Mouse (Mus musculus): Measurements from ENCODE around the gene Rfx2.
A peak's percentile ranks its signal among the peaks of the same experiment; 100 is the strongest.

The Rfx2 gene

DNA sequence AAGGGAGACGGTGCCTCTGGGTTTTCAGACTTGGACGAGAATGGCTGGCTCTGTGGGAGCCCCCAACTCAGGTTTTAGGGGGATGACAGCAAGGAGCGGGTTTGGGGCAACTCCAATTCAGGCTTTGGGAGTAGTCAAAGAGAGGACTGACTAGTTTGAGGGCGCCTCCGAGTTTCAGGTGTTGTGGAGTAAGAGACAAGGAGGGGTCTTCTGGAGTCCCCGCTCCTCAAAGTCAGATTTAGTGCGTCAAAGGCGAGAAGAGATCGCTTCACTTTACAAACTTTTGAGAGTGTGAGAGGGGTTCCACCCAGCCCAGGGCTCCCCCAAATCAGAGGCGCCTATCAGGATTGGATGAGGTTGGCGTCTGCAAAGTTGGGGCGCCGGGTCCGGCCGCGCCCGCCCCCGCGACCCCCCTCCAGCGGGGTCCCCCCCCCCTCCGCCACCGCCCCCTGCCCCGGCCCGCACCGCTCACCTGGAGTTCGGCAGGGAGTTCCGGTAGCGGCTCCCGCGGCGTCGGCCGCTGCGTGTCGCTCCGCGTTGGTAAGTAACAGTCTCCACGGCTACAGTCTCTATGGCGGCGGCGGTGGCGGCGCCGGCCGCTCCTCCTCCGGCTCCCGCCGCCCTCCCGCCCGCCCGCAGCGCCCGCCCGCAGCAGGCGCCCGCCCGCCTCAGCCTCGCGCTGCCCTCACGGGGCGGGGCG, at the start of gene Rfx2:
Rfx2 (minus strand) TSS at position 603 of the 700 bp plus-strand sequence.
- DNase-seq (ENCODE audit: low read depth, low spot score), result no peak

GRCm38 (mm10) chr17:56877426-56877825, 46.6 kb upstream of the Rfx2 start:
- no peak for DNase-seq (ENCODE audit: low read depth, low spot score)

- DNase-seq (ENCODE audit: low read depth, low spot score), result no peak
Observed at GRCm38 (mm10) chr17:56876981-56877380, 46.2 kb upstream of the Rfx2 start.

GRCm38 (mm10) chr17:56876465-56876864, 45.7 kb upstream of the Rfx2 start:
- no peak for DNase-seq (ENCODE audit: low read depth, low spot score)

- no peak for DNase-seq (ENCODE audit: low read depth, low spot score)
Observed at GRCm38 (mm10) chr17:56874936-56875651, 44.3 kb upstream of the Rfx2 start, which contains the start of gene 1700061G19Rik. 1700061G19Rik (plus strand) TSS chr17:56875477.

DNA sequence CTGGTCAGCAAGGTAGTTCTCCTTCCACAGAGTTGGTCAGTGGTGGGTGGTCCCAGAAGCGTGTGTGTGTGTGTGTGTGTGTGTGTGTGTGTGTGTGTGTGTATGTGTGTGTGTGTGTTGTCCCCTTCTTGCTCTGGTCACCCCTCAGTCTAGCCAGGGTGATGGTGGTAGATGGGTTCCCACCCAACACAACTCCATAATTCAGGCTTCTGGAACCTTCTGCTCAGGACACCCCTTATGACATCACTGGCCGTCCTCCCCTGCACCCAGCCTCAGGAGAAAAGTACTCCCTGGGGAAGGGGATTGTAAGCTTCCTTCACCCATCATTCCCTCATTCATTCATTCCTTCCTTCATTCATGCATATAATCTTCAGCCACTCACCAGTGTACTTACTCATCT, 43.4 kb upstream of the Rfx2 start, which contains the start of gene Acsbg2:
Acsbg2 (minus strand) TSS at position 211 of the 400 bp plus-strand sequence.
- DNase-seq (ENCODE audit: low read depth, low spot score), result no peak

- no peak for DNase-seq (ENCODE audit: low read depth, low spot score)
Observed at GRCm38 (mm10) chr17:56872512-56872911, 41.7 kb upstream of the Rfx2 start.

GRCm38 (mm10) chr17:56871767-56872166, 41.0 kb upstream of the Rfx2 start:
- no peak for DNase-seq (ENCODE audit: low read depth, low spot score)

DNA sequence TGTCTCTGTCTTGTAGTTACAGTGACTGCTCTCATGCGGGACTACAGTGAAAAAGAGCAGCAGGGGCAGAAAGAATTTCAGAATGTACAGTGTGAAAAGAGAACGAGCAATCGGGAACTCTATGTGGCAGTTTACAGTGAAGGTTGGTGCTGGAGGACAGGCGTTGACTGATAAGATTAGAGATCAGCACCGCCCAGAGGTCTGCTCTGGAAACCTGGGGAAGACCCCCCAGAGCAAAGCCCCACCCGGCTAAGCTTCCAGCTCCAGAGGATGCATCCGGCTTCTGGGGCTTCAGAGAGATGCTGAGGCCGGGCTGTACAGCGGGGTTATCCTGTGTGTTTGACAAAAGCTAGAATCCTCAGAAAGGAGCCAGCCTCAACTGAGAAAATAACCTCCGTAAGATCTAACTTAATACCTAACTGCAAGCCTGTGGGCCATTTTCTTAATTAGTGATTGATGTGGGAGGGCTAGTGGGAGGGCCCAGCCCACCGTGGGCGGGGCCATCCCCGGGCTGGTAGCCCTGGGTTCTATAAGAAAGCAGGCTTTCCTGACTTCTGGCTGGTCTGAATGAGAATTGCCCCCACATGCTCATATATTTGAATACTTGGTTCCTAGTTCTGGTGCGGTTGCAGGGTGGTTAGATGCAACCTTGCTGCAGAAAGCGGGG, 39.6 kb upstream of the Rfx2 start:
- DNase-seq (ENCODE audit: low read depth, low spot score), result no peak

DNA sequence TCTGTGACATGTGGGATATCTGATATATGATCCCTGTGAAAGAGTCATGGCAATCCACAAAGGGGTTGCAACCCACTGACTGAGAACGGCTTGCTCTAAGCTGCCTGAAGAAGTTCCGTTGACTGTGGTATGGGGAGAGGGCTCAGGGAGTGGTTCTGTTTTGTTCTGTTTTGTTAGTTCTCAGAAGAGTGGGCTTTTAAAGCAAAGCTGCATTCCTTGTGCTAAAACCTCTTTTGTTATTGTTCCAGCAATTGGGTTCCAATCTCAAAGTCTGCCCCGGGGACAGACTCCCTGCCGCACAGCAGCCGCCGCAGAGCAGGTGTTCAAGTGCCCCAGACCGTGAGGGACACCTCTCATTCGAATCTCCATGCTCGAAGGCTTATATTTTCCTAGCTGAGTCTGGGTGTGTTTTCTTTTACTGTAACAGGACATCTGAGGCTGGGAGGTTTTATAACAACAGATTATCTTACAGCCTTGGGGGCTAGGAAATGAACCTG, 38.7 kb upstream of the Rfx2 start:
- DNase-seq (ENCODE audit: low read depth, low spot score), result no peak

DNA sequence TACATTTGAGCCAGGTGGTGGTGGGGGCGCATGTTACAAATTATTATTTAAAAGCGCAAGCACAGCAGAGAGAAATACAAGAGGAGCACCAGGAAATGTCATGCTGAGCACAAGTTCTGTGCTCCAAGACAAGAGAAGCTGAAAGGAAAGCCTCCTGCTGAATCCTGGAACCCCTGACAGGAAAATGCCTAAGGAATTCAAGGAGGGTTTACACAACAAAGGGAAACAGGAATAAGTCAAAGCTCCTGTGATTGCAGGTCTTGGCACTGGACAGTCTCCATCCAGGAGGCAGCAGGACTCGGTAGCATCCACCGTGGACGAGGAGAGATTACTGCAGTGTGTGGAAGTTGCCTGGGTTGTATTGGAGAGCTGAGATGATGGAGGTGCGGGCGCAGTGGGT, 35.3 kb upstream of the Rfx2 start:
- DNase-seq (ENCODE audit: low read depth, low spot score), result no peak

DNA sequence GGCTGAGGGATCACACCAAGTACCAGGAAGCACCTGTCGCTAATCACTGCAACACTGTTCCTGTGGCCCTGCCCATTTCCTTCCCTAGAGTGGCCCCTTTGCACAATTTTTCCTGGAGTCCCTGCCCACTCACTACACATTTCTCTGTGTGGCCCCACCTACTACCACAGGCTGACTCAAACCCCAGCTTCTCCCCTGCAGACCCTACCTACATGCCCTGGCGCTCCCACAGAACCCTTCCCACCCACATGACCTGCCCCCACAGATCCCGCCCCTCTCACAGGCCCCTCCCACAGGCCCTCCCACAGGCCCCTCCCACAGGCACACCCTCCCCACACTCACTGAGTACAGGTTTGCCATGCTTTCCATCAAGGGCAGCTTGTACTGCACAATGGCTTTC, 30.4 kb upstream of the Rfx2 start:
- DNase-seq (ENCODE audit: low read depth, low spot score), result no peak

GRCm38 (mm10) chr17:56858922-56859321, 28.1 kb upstream of the Rfx2 start:
- DNase-seq (ENCODE audit: low read depth, low spot score), result no peak

DNA sequence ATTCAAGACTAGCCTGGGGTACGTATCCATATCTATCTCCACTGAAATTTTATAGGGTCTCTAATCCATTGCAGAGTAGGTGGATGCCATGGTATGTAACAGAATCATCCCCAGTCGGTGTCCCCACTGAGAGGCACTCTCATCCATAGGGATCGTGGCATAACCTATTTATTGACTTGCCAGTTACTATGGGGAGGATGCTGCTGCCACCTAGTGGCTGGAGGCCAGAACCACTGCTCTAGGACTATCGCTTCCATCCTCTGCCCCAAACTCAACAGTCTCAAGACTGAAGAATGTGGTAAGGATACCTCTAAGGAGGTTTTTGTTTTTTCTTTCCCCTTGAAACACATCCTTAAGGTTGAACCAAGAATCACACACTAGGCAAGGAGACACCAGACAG, 27.4 kb upstream of the Rfx2 start:
- peak; percentile 42 for DNase-seq (ENCODE audit: low read depth, low spot score)

GRCm38 (mm10) chr17:56855421-56855820, 24.6 kb upstream of the Rfx2 start:
- DNase-seq (ENCODE audit: low read depth, low spot score), result no peak

DNA sequence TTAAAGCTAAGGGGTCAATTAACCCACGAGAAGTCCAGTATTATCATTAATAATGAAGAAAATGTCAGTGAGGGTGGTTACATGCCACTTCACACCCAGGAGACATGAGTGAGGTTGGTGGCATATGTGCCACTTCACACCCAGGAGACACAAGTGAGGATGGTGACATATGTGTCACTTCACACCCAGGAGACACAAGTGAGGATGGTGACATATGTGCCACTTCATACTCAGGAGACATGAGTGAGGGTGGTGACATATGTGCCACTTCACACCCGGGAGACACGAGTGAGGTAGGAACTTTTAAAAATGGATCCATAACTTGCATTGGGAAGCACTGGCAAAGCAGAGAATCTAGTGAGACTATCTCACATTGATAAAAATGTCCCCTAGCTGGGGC, 20.4 kb upstream of the Rfx2 start:
- DNase-seq (ENCODE audit: low read depth, low spot score), result no peak

DNA sequence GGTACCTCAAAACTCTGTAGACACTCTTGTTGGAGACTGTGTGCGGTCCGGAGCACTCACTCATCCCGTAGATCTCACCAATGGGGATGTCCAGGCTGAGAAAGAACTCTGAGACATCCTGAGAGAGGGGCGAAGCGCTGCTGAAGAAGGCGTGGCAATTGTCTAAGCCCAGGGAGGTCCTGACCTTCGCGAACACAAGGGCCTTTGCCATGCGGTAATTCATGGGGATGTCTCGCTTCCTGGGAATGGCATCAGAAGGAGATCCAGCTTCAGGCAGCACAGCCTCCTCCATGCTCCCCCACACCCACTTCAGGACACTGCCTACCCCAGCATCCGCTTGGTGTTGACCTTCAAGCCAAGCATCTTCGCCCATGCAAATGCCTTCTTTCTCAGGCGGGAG, 18.9 kb upstream of the Rfx2 start:
- DNase-seq (ENCODE audit: low read depth, low spot score), result no peak

GRCm38 (mm10) chr17:56848785-56849184, 18.0 kb upstream of the Rfx2 start:
- no peak for DNase-seq (ENCODE audit: low read depth, low spot score)

DNA sequence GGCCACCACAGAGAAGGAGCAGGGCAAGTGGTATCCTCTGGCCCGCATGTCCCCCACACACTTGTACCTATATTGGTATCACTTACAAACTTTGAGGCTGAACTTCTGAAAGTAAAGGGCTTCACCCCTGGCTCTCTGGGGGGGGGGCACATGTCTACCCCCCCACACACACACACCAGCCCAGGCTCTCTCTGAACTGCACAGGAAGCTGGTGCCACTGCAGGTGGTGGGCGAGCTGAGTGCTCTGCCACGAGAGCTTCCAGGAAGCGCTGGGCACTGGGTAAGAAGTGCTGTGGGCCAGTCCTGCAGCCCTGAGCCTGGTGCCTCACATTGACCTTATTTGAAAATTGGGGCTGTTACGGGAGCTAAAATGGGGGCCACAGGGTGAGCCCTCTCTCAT, 12.9 kb upstream of the Rfx2 start:
- DNase-seq (ENCODE audit: low read depth, low spot score), result no peak

- no peak for DNase-seq (ENCODE audit: low read depth, low spot score)
Observed at GRCm38 (mm10) chr17:56842173-56842572, 11.4 kb upstream of the Rfx2 start.

DNA sequence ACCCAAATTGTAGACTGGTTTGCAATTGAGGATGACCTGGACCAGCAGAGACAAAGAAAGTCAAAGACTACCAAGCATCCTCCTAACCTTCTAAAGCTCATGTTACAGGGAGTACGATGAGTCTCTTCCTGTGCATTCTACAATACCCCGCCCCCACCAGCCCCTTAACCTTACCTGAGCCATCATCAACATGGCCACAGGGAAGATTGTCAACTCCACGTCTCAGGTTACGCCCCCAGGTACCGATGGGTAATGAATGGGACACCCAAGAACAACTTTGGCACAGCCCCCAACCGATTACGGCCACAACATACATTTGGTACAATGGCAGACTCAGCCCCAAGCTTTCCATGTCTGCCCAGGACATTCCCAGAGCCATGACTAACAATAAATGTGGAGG, 9.7 kb upstream of the Rfx2 start:
- DNase-seq (ENCODE audit: low read depth, low spot score), result no peak

- DNase-seq (ENCODE audit: low read depth, low spot score), result no peak
Observed at GRCm38 (mm10) chr17:56836336-56836735, 5.5 kb upstream of the Rfx2 start.
